Mouse (Mus musculus): ENCODE measurements at regions not wholly inside any gene's neighbourhood (a gene's known extent, or its start where the extent isn't known, plus 50 kb on each side); places are given as distances from the start of the nearest gene placed in this dataset.
A peak's percentile ranks its signal among the peaks of the same experiment; 100 is the strongest.
"Not testable (repeated sequence)": the region's sequence is repeated elsewhere in the genome, so short reads cannot be mapped to it uniquely, and the experiment has no call there.

GRCm38 (mm10) chr13:12912902-12913301 is 92.3 kb downstream of the Prl2c2 start:
- H3K4me3 ChIP-seq (ENCODE audit: control insufficient read depth in 1 of 2, insufficient read depth in 1 of 2, low read depth in 2 of 2, low read length in 2 of 2) = no peak overlapping the region
- H3K9me3 ChIP-seq (replicated peaks; ENCODE audit: insufficient read depth, low read length) = no peaks in the 10 kb centered on the region
- no peaks in the 10 kb centered on the region; a peak in 1 of 4 replicates for H3K27me3 ChIP-seq (ENCODE audit: control insufficient read depth in 1 of 2, insufficient read depth in 2 of 2, low read length in 2 of 2)
- no peaks in the 10 kb centered on the region for H3K4me1 ChIP-seq (ENCODE audit: control insufficient read depth in 1 of 2, insufficient read depth in 2 of 2, low read length in 2 of 2)
- no peak overlapping the region for H3K27ac ChIP-seq (ENCODE audit: control insufficient read depth, low read depth, low read length)
- no peaks in the 10 kb centered on the region for H3K79me2 ChIP-seq (ENCODE audit: control insufficient read depth, insufficient read depth, low read length, poor library complexity)
- no peak for TF ChIP-seq USF2 (IDR thresholded peaks at IDR 0.05; ENCODE audit: borderline replicate concordance in 1 of 2, insufficient read depth in 1 of 2, low read depth in 1 of 2, low read length in 2 of 2)
- no peak for TF ChIP-seq POLR2AphosphoS2 (IDR thresholded peaks at IDR 0.05; ENCODE audit: low read length)
- TF ChIP-seq ZC3H11A (IDR thresholded peaks at IDR 0.05; ENCODE audit: low read depth, low read length) = no peak
- DNase-seq (ENCODE audit: low read depth, low spot score) = no peak
- H3K9ac ChIP-seq (ENCODE audit: control insufficient read depth, low read depth, low read length, poor library complexity, severe bottlenecking) = no peak overlapping the region
- H3K36me3 ChIP-seq (ENCODE audit: control insufficient read depth in 1 of 2, insufficient read depth in 2 of 2, low read length in 2 of 2) = no peaks in the 10 kb centered on the region

DNA sequence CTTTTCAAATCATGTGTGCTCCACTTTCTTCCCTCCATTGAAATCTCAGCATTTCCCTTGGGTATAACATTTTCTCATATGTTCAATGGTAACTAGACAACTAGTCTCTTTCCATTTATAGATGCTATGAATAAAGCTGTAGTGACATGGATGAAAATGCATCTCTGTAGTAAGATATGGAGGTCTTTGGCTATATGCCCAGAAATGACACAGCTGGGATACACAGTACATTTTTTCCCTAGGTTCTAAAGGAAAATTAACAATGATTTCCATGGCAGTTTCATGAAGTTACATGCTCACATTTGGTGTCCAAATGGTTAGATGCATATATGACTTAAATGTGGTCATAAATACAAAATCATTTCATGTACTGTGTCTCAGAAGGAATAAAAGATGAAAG is 99.0 kb downstream of the Prl2c2 start:
- Histone ChIP-seq H3K9ac (ENCODE audit: control insufficient read depth, low read depth, low read length, poor library complexity, severe bottlenecking) (no peak overlapping the region), H3K27ac (ENCODE audit: control insufficient read depth, low read depth, low read length) (no peak overlapping the region), H3K9me3 (replicated peaks; ENCODE audit: insufficient read depth, low read length) (no peaks in the 10 kb centered on the region), H3K4me1 (ENCODE audit: control insufficient read depth in 1 of 2, insufficient read depth in 2 of 2, low read length in 2 of 2) (no peaks in the 10 kb centered on the region), H3K4me3 (ENCODE audit: control insufficient read depth in 1 of 2, insufficient read depth in 1 of 2, low read depth in 2 of 2, low read length in 2 of 2) (no peak overlapping the region), H3K79me2 (ENCODE audit: control insufficient read depth, insufficient read depth, low read length, poor library complexity) (no peaks in the 10 kb centered on the region), H3K36me3 (ENCODE audit: control insufficient read depth in 1 of 2, insufficient read depth in 2 of 2, low read length in 2 of 2) (no peaks in the 10 kb centered on the region), H3K27me3 (ENCODE audit: control insufficient read depth in 1 of 2, insufficient read depth in 2 of 2, low read length in 2 of 2) (no peaks in the 10 kb centered on the region; a peak in 1 of 4 replicates)
- no peak for DNase-seq (ENCODE audit: low read depth, low spot score)
- TF ChIP-seq MXI1 (IDR thresholded peaks at IDR 0.05; ENCODE audit: low read depth, low read length) = no peak
- no peak for TF ChIP-seq ETS1 (IDR thresholded peaks at IDR 0.05; ENCODE audit: low read depth, low read length)
- TF ChIP-seq MAFK (IDR thresholded peaks at IDR 0.05; ENCODE audit: borderline replicate concordance, low read depth, low read length) = no peak
- no peak for TF ChIP-seq ZNF384 (IDR thresholded peaks at IDR 0.05; ENCODE audit: low read depth, low read length)
- no peak for TF ChIP-seq POLR2AphosphoS2 (IDR thresholded peaks at IDR 0.05; ENCODE audit: low read length)
- TF ChIP-seq USF2 (IDR thresholded peaks at IDR 0.05; ENCODE audit: borderline replicate concordance in 1 of 2, insufficient read depth in 1 of 2, low read depth in 1 of 2, low read length in 2 of 2) = no peak
- TF ChIP-seq ZMIZ1 (IDR thresholded peaks at IDR 0.05; ENCODE audit: low read depth, low read length) = no peak
- no peak for TF ChIP-seq MEF2A (IDR thresholded peaks at IDR 0.05; ENCODE audit: extremely low read depth, insufficient replicate concordance, low read depth, low read length, poor library complexity, severe bottlenecking)
- TF ChIP-seq ZKSCAN1 (IDR thresholded peaks at IDR 0.05; ENCODE audit: low read depth, low read length) = no peak

- not testable (repeated sequence) for H3K27me3 ChIP-seq (ENCODE audit: control insufficient read depth in 1 of 2, insufficient read depth in 2 of 2, low read length in 2 of 2); H3K4me1 ChIP-seq (ENCODE audit: control insufficient read depth in 1 of 2, insufficient read depth in 2 of 2, low read length in 2 of 2); H3K79me2 ChIP-seq (ENCODE audit: control insufficient read depth, insufficient read depth, low read length, poor library complexity); H3K27ac ChIP-seq (ENCODE audit: control insufficient read depth, low read depth, low read length); H3K9ac ChIP-seq (ENCODE audit: control insufficient read depth, low read depth, low read length, poor library complexity, severe bottlenecking); H3K36me3 ChIP-seq (ENCODE audit: control insufficient read depth in 1 of 2, insufficient read depth in 2 of 2, low read length in 2 of 2); H3K9me3 ChIP-seq (replicated peaks; ENCODE audit: insufficient read depth, low read length); H3K4me3 ChIP-seq (ENCODE audit: control insufficient read depth in 1 of 2, insufficient read depth in 1 of 2, low read depth in 2 of 2, low read length in 2 of 2)
- DNase-seq (ENCODE audit: low read depth, low spot score) = peak; percentile 18
Observed at GRCm38 (mm10) chr13:12889631-12890030, 89.8 kb upstream of the Prl2c3 start.

DNA sequence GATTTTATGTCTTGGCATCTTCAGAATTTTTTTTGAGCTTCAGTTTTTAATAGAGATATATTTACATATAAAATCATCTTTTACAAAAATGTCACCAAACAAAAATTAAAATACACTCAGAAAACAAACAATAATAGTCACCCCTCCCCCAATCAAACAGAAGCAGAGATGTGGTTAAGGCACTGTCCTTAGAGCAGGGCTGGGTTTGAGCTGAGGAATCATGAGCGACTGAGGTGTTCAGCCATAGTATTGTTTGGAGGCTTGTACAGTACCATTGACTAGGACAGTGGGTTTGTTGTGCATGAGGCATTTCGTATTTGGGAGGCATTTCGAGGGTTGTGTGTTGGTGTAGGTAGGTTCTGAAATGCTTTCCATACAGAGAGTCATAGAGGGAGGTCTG is 79.6 kb upstream of the Prl2c3 start:
- not testable (repeated sequence) for H3K9ac ChIP-seq (ENCODE audit: control insufficient read depth, low read depth, low read length, poor library complexity, severe bottlenecking); H3K4me3 ChIP-seq (ENCODE audit: control insufficient read depth in 1 of 2, insufficient read depth in 1 of 2, low read depth in 2 of 2, low read length in 2 of 2); DNase-seq (ENCODE audit: low read depth, low spot score); H3K27me3 ChIP-seq (ENCODE audit: control insufficient read depth in 1 of 2, insufficient read depth in 2 of 2, low read length in 2 of 2); H3K4me1 ChIP-seq (ENCODE audit: control insufficient read depth in 1 of 2, insufficient read depth in 2 of 2, low read length in 2 of 2); H3K27ac ChIP-seq (ENCODE audit: control insufficient read depth, low read depth, low read length); H3K9me3 ChIP-seq (replicated peaks; ENCODE audit: insufficient read depth, low read length); H3K36me3 ChIP-seq (ENCODE audit: control insufficient read depth in 1 of 2, insufficient read depth in 2 of 2, low read length in 2 of 2); H3K79me2 ChIP-seq (ENCODE audit: control insufficient read depth, insufficient read depth, low read length, poor library complexity)

GRCm38 (mm10) chr13:12864946-12865345 is 65.1 kb upstream of the Prl2c3 start:
- not testable (repeated sequence) for H3K4me3 ChIP-seq (ENCODE audit: control insufficient read depth in 1 of 2, insufficient read depth in 1 of 2, low read depth in 2 of 2, low read length in 2 of 2); DNase-seq (ENCODE audit: low read depth, low spot score); H3K4me1 ChIP-seq (ENCODE audit: control insufficient read depth in 1 of 2, insufficient read depth in 2 of 2, low read length in 2 of 2); H3K79me2 ChIP-seq (ENCODE audit: control insufficient read depth, insufficient read depth, low read length, poor library complexity); H3K27ac ChIP-seq (ENCODE audit: control insufficient read depth, low read depth, low read length); H3K27me3 ChIP-seq (ENCODE audit: control insufficient read depth in 1 of 2, insufficient read depth in 2 of 2, low read length in 2 of 2); H3K36me3 ChIP-seq (ENCODE audit: control insufficient read depth in 1 of 2, insufficient read depth in 2 of 2, low read length in 2 of 2); H3K9ac ChIP-seq (ENCODE audit: control insufficient read depth, low read depth, low read length, poor library complexity, severe bottlenecking); H3K9me3 ChIP-seq (replicated peaks; ENCODE audit: insufficient read depth, low read length)

Measured in MEL (cell line).